Mouse (Mus musculus) Muller cell, postnatal 12 days (primary cell): ENCODE measurements around the gene Cfap99.

Source experiments
- DNase-seq: peaks from one replicate; pipeline ENCODE4 v3.0.0-alpha.2; 2015; ENCODE audit errors: inconsistent ontology term

Gene Cfap99

DNA sequence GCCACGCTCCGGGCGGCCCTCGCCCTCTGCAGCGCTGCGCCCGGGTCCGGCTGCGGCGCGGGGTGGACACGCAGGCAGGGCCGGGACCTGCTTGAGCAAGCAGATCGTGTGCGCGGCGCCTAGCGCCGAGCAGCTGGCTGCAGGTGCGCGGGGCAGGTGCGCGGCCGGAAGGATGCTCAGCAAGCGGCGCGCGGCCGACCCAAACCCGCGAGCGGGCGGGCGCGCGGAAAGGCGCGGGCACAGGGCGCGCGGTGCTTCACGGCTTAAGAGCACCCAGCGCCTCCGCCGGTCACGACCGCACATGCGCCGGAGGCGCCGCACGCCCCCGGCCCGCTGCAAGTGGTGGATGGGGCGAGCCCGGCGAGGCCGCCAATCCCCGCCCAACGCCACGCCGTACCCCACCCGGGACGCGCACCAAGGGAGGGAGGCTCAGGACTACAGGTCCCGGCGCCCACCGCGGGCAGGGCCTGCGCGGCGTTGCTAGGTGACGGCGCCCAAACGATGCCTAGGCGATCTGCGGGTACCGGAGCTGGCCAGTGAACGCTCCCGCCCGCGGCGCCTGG, at the start of gene Cfap99, which contains the start of gene Zfyve28:
Cfap99 (plus strand) TSS at position 447 of the 563 bp plus-strand sequence.
Zfyve28 (minus strand) TSS at position 296 of the 563 bp plus-strand sequence.
- DNase-seq, result peak; percentile 98

DNA sequence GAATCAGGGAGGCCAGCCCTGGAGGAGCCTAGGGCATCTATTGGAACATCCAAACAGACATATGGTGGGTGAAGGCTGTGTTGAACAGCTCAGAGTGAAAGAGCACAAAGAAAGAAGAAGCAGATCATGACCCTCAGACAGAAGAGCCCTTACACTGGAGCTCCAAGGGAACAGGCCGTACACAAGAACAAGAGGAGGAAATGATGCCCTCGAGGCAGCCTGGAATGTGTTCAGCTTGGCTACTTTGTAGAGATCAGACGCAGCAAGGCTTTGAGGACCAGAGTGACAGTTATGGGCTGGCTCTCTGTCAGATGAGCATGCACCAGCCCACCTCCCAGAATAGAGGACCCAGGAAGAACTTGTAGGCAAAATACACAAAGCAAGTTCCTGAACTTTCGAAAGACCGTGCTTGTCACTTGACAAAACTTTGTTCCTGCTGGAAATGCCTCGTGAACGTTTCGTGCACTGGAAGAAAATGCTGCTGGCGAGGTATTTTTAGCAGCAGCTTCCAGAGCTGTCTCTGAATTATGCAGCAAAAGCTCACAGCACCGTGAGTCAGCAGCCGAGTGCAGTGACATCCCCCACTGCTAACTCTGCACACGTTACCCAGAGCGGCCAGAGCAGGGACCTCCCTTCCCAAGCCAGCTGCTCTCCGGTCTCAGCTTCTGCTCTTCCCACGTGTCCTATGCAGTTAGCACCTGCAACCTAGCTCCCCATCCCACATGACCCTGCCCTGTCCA, 46.0 kb upstream of the Cfap99 start:
- DNase-seq, result peak; percentile 66

DNA sequence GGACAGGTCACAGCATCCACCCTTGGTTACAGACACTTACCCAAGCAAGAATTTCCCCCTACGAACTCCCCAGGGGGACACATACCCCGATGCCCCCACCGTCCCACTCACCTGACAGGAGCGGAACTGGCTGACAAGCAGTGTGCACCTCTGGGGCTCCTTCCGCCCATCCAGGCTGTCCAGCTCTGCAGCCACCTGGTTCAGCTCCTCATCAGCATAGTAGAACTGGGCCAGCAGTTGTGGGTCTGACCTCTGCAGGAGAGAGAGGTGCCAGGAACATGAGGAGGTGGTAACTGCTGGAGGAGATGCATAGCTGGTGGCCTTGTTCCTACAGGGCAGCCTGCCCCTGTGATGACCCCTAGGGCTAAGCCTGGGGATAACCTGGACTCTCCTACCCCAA, 45.3 kb upstream of the Cfap99 start:
- no peak for DNase-seq

DNA sequence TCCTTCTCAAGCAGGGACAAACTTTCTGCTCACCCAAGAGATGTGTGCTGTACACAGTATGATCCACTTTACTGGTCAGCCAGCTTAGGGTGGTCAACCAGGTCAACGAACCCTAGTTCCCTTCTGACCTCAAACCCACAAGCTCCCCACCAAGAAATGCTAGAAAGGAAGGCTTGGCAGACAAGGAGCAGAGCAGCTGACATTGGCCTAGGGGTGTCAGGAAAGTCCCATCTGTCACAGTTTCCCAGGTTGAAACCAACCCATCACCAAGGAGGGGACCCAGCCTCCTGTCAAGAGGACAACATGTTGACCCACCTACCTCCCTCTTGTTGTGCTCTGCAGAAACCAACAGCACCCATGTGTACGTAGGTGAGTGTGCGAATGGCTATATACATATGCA, 42.0 kb upstream of the Cfap99 start:
- no peak for DNase-seq

DNA sequence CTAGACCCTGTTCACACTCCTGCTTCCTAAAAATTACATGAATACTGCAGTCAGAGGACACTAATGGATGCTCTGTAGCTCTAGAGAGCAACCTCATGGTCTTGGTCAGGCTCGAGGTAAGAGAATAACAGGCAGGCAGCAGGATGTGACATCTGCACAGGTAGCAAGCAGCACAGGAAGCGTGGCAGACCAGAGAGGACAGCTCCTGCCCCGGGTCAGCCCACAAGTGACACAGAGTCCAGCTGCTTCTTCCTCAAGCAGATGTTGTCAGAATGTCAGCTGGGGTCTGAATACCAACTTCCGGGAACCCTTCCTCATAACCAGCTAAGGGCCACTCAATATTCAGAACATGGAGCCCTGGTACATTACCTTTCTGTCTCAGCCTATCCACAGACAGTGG, 39.3 kb upstream of the Cfap99 start:
- no peak for DNase-seq

DNA sequence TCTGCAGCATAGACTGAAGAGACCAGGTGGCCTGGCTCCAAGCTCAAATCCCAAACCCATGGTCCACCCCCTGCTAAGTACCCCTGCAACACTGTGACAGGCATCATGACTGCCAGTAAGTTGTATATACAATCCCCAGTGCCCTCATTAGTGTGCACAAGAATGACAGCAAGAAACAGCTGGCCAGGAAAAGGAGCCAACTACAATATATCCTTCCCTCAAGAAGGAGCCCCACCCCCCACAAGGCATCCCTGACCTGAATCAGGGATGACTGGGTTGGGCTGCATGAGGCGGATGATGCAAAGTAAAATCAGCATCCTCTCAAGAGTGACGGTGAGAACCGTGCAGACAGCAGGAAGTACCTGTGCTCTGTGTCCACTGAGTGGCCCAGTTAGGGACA, 38.3 kb upstream of the Cfap99 start:
- peak; percentile 51 for DNase-seq

DNA sequence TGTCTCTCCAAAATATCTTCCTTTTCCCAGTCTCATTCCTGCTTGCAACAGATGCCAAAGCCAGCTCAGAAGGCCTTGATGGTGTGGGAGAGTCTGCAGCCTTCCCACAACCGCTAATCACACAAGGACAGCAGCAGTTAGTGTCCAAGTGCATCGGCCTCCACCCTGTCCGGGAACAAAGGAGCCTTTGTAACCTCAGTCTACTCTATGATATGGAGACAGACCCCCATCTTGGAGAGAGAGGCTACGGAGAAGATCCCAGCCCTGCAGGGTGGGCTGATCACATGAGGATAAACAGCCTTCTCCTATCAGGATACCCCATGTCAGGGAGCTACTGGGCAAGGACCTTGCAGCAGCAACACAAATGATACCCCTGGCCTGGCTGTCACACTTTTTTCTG, 36.6 kb upstream of the Cfap99 start:
- peak; percentile 59 for DNase-seq

DNA sequence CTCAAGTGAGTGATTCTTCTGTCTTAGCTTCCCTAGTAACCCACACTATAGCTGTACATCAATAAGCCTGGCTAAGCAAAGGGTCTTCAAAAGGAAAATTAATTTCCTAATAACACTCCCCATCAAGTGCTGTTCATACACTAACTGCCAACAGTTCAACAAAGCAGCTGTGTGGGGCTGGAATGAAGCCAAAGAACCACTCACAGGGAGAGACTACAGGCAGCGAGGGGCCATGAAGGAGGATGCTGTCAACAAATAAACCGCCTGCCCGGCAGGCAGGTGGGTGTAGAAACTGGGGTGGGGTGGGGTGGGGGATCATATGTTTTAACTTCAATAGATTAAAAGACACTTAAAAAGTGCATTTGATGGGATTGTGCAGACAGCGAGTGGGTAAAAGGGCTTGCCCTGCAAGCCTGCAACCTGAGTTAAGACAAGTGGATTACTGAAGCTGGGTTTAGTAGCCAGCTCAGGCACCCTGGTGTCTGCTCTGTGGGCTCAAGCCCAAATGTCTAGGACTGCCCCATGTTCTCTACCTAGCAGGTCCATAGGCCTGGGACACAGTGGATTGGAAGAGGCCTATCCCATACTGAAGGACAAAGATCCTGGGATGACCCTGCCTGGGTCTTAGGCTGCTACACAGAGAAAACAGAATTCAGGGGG, 36.0 kb upstream of the Cfap99 start:
- DNase-seq, result peak; percentile 71

DNA sequence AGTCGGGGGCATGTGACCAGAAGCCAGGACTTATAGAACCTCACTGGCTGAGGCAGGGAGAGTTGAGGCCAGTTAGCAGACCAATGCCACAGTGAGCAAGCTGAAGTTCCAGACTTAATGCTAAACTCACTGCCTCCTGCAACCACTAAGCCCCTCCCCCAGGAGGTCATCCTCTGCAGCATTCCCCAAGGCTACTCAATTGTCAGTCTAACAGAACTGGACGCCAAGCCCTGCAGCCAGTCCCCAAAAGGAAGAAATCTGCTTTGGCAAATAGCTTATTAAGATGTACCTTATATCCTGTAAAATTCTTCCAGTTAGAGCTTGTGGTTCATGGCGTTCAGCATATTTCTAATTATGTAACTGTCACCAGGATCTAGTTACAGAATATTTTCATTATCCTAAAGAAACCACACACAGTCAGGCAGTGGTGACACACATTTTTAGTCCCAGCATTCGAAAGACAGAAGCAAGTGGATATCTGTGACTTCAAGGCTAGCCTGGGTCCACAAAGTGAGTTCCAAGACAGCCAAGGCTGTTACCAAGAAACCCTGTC, 35.4 kb upstream of the Cfap99 start:
- DNase-seq, result peak; percentile 73

DNA sequence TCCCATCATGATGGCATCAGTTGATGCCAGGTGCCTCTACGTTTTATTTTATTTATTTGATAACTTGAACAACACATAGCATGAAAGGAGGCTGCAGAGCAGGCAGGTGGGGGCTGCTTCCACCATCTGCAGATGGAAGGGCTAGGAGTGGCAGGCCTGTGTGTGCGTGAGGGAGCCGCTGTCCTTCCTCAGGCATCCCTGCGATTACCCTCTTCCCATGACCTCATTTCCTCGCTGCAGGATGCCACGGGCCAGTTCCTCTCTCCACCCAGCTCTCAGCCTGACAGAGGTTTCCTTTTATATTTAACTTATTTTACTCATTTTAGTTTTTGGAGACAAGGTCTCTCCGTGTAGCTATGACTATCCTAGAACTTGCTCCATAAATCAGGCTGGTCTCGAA, 34.1 kb upstream of the Cfap99 start:
- DNase-seq, result no peak

DNA sequence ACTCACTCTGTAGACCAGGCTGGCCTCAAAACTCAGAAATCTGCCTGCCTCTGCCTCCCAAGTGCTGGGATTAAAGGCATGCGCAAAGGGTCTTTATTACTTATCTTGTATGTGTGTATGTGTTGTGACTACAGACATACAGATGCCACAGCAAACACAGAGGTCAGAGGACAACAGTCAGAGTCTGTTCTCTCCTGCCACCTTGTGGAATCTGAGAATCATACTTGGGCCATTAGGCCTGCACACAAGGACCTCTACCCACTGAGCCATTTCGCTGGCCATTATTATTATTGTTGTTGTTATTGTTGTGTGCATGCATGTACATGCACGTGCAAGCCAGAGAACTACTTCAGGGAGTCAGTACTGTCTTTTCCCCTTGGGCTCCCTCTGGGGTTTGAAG, 33.2 kb upstream of the Cfap99 start:
- DNase-seq, result no peak

DNA sequence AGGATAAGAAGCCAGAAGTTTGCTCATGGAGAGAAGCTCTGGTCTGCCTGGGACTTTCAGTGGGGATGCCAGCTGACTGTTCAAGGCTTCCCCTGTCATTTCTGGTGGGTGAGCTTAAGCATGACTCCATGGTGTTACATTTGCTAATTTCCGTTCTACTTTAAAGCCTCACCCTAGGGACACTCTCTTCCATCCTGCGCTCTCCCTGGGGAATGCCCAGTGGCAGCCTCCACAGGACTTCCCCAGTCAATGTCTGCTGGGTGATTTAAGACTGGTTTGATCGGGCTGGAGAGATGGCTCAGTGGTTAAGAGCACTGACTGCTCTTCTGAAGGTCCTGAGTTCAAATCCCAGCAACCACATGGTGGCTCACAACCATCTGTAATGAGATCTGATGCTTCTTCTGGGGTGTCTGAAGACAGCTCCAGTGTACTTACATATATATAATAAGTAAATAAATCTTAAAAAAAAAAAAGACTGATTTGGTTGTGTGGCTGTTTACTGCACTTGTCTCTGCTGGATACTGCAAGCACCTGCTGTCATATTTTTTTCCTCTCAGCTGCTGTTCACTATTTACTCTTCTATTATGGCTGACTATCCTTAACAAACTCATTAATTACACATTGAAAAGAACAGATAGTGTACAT, 29.1 kb upstream of the Cfap99 start:
- DNase-seq, result no peak

DNA sequence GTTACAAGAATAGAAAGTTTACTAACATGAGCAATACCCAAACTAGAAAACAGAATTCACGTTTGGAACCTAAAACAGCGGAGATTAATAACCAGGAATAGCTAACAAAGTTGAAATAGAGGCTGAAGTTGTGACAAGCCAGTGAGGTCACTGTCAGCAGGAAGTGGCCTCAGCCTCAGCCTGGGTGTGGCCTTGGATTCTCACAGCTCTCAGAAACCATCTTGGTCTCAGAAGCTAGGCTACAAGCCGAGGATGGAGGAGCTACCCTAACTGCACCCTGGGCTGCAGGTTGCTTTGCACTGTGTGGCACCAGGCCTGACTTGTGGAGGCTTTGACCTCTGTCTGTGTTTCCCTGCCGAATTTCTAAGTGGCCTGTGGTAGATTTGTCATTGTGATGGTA, 22.3 kb upstream of the Cfap99 start:
- no peak for DNase-seq

DNA sequence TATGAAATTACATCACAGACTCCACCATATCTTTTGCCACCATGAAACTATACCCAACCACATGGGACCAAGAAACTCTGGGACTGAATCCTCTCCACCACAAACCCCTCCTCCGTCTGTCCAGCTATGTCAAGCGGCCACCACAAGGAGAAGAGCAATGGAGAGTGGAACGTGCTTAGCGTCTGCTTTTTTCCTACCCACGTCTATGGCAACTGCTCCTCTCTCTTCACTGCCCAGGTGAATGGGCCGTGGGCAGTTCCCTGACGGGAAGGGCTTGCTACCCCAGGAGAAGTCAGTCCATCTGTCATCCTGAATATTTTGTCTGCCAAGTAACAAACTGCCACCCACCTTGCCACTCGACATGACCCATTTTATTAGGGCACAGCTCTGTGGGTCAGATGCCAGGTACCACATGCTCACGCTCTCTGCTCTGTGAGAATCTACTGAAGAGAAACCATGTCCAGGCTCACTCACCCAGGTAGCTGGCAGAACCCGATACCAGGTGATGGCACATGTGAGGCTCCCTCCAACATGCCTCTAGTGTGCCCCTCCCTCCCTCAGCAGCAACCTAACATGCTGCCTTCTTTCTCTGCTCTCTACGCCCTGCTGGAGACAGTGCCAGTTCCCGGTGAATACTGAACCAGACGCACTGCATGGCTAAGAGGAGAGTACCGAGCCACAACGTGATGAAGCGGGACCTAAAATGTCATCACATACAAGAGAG, 19.0 kb upstream of the Cfap99 start:
- DNase-seq, result no peak

DNA sequence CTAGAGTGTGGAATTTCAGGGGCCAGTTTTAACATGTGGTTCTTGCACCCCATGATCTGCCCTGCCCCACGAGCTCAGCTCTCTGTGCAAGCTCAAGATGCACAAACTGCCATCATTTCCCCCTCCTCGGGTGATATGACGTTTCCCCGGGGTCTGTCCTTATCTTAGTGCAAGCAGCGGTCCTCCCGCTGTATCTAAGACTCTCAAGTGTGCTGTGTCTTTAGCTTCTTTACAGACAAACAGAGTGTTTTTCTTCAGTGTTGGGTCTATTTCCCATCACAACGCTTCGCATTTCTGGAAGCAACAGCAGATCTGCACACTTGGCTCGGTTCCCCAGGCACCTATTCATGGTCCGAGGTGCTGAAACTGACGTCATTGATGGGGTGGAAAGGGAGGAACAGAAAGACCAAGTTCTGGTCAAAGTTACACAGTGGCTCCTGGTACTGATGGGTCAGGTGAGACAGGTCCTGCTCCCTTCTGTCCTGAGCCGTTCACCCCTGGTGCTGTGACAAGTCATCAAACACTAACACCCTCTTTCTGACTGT, 18.4 kb upstream of the Cfap99 start:
- DNase-seq, result no peak

DNA sequence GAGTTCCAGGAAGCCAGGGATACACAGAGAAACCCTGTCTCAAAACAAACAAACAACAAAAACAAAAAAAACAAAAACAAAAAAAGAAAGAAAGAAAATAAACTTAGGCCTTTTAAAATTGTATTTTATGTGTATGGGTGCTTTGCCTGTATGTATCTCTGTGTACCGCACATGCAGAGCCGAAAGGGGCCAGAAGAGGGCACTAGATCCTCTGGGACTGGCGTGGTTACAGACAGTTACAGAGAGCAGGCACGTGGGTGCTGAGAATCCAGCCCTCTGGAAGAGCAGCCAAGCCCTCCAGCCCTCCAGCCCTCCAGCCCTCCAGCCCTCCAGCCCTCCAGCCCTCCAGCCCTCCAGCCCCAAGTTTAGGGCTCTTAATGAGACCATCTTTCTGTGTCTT, 16.7 kb upstream of the Cfap99 start:
- DNase-seq, result no peak

DNA sequence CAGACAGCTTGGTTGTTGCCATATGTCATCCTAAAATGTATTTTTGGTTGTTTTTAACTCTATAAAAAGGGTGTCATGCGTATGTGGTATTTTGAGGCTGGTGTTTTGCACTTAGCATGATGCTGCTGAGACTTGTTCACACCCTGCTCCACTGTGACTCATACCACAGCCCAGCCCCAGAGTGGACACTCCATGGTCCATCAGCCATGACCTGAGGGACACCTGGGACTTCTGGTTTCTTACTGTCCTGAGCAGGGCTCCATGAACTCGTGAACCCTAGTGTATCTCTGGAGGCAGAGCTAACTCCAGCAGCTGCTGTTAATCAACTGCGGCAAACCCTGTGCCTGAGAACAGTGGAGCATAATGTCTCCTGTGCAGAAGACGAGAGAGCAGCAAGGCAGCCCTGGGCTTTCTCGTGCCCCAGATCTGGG, 15.1 kb upstream of the Cfap99 start:
- no peak for DNase-seq

DNA sequence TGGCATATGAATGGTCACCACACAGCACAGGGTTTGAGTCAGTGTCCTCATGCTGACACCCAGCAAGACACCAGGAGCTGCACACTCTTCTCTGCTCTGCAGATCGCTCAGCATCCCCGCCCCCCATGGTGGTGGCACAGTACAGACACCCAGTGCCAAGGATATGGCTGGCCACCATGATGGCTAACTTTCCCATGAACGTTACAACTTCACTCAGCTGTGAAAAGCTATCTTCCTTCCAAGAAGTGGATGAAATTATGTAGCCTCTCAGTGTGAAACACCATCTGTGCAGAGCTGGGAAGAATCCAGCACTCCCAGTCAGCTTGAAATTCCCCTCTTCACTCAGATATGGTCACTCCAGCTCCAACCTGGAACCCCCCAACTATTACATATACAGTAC, 14.1 kb upstream of the Cfap99 start:
- peak; percentile 24 for DNase-seq

DNA sequence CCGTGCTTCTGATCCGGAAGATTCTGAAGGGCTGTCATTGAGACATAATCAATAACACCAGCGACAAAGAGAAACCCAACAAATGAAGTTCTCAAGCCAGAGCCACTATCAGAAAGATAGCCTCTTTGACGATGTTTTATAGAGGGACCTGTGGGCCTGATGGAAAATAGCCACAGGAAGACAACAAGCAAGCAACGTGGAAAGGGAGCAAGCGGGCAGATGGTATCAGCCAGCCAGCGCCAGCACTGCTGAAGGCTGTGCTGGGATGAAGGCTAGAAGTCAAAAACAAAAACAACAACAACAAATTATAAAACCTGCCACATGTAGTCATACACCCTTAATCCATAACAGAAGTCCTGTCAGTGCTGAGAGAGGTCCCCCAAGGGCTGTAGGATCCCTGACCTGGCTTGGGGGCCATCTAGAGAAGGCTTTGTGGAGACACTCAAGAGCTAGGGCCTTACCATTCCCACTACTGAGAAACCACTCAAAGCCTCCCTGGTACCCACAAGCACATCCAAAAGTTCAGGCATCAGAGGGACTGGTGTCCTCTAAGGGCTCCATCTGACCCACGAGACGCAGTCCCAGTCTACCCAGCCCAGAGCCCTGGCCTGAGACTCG, 13.6 kb upstream of the Cfap99 start:
- no peak for DNase-seq

DNA sequence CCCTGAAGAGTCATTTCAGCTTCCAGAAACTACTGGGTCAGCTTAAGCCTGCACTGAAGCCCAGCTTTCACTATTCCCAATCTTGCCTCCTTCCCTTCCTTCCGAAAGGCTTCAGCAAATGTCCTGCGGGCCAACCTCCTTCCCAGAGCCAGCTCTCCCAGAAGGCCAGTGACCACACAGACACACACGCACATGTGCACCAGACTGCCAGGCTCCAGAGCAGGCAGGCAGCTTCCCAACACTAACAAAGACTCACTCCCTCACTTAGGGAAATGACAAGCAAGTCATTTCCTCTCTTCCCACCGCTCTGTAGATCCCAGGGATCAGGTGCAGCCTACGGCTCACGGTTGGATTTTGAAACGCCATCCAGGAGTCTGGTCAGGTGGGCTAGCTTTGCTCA, 12.2 kb upstream of the Cfap99 start:
- DNase-seq, result no peak

DNA sequence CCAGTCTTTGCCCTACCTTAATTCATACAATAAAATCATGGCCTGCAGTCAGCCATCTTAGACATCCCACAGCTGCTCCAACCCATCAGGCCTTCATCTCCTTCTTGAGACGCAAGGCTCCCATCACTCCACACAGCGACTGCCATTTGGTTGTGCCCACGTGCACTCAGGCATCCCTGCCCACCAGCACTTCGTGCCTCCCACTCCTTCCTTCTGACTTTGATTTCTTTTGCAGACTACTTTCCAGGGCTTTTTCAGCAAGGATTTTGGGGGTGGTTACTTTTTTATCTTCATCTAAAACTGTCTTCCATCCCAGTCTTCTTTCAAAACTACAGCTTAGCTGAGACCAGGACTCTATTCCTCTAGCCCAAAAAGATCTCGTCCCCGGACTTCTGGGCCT, 11.7 kb upstream of the Cfap99 start:
- no peak for DNase-seq
